Mouse (Mus musculus): ENCODE measurements around the gene Pitpnm3. TPM values are rescaled to one million over a fixed set of nuclear protein-coding genes. Genes with fewer than 3 reads are reported as not detected.

The Pitpnm3 gene
- polyA plus RNA-seq, 1 experiment from 2014 or later = 0.60 TPM

GRCm38 (mm10) chr11:72155981-72156428 lies 20.4 kb upstream of the Pitpnm3 start:
- Histone ChIP-seq H3K36me3 (peaks cover 64% of the 10 kb centered on the region), H3K9me3 (no peaks in the 10 kb centered on the region), H3K4me3 (no peak overlapping the region), H3K27me3 (replicated peaks) (no peaks in the 10 kb centered on the region), H3K4me1 (no peaks in the 10 kb centered on the region), H3K27ac (no peak overlapping the region), H3K4me2 (replicated peaks) (no peak overlapping the region), H3K9ac (no peak overlapping the region)
- 88% methylated on average over 4 of the region's 4 CpGs for WGBS
- no peak for ATAC-seq (ENCODE audit: low FRiP score, low read depth)

DNA sequence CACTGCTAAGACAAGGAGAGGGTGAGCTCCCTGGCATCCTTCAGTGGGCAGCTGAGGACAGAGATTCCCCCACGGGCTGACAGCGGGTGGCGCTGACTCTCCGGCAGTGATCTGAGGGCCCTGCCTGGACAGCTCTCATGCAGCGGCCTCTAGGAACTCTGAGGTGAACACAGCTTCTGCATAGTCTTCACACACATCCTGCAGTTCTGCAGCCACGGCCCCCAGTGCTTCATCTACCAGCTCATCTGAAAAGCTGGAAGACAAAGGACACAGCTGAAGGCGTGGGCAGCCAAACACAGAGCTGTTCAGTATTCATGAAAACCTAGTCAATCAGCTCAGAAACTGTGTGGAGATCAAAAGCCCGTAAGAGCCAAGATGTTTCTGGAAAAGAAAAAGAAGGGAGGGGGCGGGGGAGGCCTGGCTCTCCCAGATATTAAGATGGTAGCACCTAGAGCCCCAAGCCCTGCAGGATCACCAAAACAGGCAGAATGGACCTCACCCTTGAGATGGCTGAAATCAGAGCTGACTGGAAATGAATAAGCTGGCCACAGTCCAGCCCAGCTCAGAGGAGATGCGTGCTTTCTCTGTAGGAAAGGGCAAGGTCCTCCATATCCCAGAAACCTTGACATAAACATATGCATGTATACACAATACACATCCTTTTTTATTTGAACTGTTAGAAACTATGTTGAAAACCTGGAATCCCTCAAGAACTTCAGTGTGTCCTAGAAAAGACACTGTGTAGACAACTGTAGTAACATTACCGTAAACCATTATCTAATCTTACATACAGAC lies 19.8 kb upstream of the Pitpnm3 start:
- H3K36me3 ChIP-seq = peaks cover 62% of the 10 kb centered on the region
- no peak overlapping the region for H3K27ac ChIP-seq
- WGBS = 75% methylated on average over 11 of the region's 11 CpGs
- no peak overlapping the region for H3K4me3 ChIP-seq
- no peaks in the 10 kb centered on the region for H3K27me3 ChIP-seq (replicated peaks)
- H3K4me1 ChIP-seq = no peaks in the 10 kb centered on the region
- ATAC-seq (ENCODE audit: low FRiP score, low read depth) = no peak
- no peak overlapping the region for H3K4me2 ChIP-seq (replicated peaks)
- no peaks in the 10 kb centered on the region for H3K9me3 ChIP-seq
- 0 out of 2 replicates have a peak overlapping the region, but pooled peaks have one; percentile 8 for H3K9ac ChIP-seq

GRCm38 (mm10) chr11:72153122-72153862 lies 17.7 kb upstream of the Pitpnm3 start:
- Histone ChIP-seq H3K9ac (no peak overlapping the region), H3K36me3 (peaks cover 47% of the 10 kb centered on the region), H3K9me3 (no peaks in the 10 kb centered on the region), H3K4me1 (0 out of 2 replicates have a peak, but pooled peaks cover 2% of the 10 kb centered on the region), H3K27ac (no peak overlapping the region), H3K4me3 (no peak overlapping the region), H3K4me2 (replicated peaks) (no peak overlapping the region), H3K27me3 (replicated peaks) (no peaks in the 10 kb centered on the region)
- WGBS = 80% methylated on average over 12 of the region's 12 CpGs
- ATAC-seq (ENCODE audit: low FRiP score, low read depth) = no peak

DNA sequence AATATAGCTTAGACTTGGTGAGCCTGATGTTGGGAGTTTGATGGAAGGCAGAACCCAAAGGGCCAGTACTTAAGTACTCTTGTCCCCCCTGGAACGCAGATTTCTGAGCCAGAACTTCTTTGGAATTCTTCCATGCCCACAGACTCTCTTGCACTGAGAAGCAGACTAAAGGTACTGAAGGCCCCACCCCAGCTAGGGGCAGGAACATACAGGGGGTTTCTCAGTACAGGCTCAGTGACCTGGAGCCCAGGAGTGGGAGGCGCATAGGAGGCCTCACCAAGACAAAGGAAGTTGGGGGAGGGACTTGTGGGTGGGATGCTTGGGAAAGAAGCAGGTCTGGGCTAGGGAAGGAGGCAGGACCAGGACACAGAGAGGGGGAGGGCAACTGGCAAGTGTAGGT lies 15.5 kb upstream of the Pitpnm3 start:
- no peak overlapping the region for H3K4me3 ChIP-seq
- no peak for ATAC-seq (ENCODE audit: low FRiP score, low read depth)

GRCm38 (mm10) chr11:72147910-72148309 lies 12.3 kb upstream of the Pitpnm3 start:
- Histone ChIP-seq H3K4me1 (peaks cover 4% of the 10 kb centered on the region), H3K4me3 (no peak overlapping the region), H3K36me3 (peaks cover 2% of the 10 kb centered on the region; the same call in 1 of the 2 replicates), H3K27me3 (replicated peaks) (no peaks in the 10 kb centered on the region), H3K4me2 (replicated peaks) (no peak overlapping the region), H3K9me3 (no peaks in the 10 kb centered on the region), H3K9ac (no peak overlapping the region), H3K27ac (no peak overlapping the region)
- 0 out of 2 replicates have a peak, but pooled peaks have one; percentile 33 for ATAC-seq (ENCODE audit: low FRiP score, low read depth)
- 11% methylated on average over 3 of the region's 3 CpGs for WGBS

More for the DNA sequence above, 15.5 kb upstream of the Pitpnm3 start:
- Histone ChIP-seq H3K4me1 (0 out of 2 replicates have a peak, but pooled peaks cover 2% of the 10 kb centered on the region), H3K27me3 (replicated peaks) (no peaks in the 10 kb centered on the region), H3K4me2 (replicated peaks) (no peak overlapping the region), H3K9ac (no peak overlapping the region), H3K36me3 (peaks cover 27% of the 10 kb centered on the region), H3K9me3 (no peaks in the 10 kb centered on the region), H3K27ac (no peak overlapping the region)
- 54% methylated on average over 2 of the region's 2 CpGs for WGBS

DNA sequence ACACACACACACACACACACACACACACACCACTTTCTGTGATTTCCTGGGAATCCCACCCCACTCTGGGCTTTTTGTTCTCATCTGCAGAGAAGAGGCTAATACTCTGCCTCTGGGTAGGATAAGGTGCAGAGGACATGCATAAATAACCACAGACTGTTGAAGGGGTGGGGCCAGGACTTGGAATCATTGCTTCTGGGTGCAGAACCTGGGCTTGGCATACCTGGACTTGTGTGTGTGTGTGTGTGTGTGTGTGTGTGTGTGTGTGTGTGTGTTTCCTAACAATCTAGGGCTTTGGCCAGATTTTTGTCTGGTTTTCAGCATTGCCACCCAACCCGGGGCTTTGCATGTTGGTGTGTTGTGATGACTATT lies 10.3 kb upstream of the Pitpnm3 start:
- H3K27me3 ChIP-seq (replicated peaks) = no peaks in the 10 kb centered on the region
- H3K36me3 ChIP-seq = no peaks in the 10 kb centered on the region
- WGBS = 100% methylated on average over 1 of the region's 1 CpGs
- no peak for ATAC-seq (ENCODE audit: low FRiP score, low read depth)
- H3K9ac ChIP-seq = no peak overlapping the region
- H3K4me2 ChIP-seq (replicated peaks) = no peak overlapping the region
- no peaks in the 10 kb centered on the region for H3K9me3 ChIP-seq
- H3K4me3 ChIP-seq = no peak overlapping the region
- no peak overlapping the region for H3K27ac ChIP-seq
- H3K4me1 ChIP-seq = peaks cover 7% of the 10 kb centered on the region

- Histone ChIP-seq H3K36me3 (no peaks in the 10 kb centered on the region), H3K27ac (no peak overlapping the region), H3K9ac (no peak overlapping the region), H3K9me3 (no peaks in the 10 kb centered on the region), H3K4me1 (peaks cover 7% of the 10 kb centered on the region), H3K4me3 (no peak overlapping the region), H3K27me3 (replicated peaks) (no peaks in the 10 kb centered on the region), H3K4me2 (replicated peaks) (no peak overlapping the region)
- no peak for ATAC-seq (ENCODE audit: low FRiP score, low read depth)
- WGBS = 22% methylated on average over 2 of the region's 2 CpGs
These were observed 9.8 kb upstream of the Pitpnm3 start for GRCm38 (mm10) chr11:72145182-72145876.

- ATAC-seq (ENCODE audit: low FRiP score, low read depth) = no peak
- no peak overlapping the region for H3K4me2 ChIP-seq (replicated peaks)
- H3K27me3 ChIP-seq (replicated peaks) = 0 out of 2 replicates have a peak, but pooled peaks cover 3% of the 10 kb centered on the region
- H3K4me1 ChIP-seq = peaks cover 4% of the 10 kb centered on the region
- 45% methylated on average over 10 of the region's 10 CpGs for WGBS
- no peak overlapping the region for H3K27ac ChIP-seq
- H3K36me3 ChIP-seq = no peaks in the 10 kb centered on the region
- H3K4me3 ChIP-seq = no peak overlapping the region
- no peaks in the 10 kb centered on the region for H3K9me3 ChIP-seq
- no peak overlapping the region for H3K9ac ChIP-seq
These were observed 7.3 kb upstream of the Pitpnm3 start for GRCm38 (mm10) chr11:72142889-72143288.

GRCm38 (mm10) chr11:72140198-72140597 lies 4.6 kb upstream of the Pitpnm3 start:
- Histone ChIP-seq H3K4me1 (peaks cover 16% of the 10 kb centered on the region), H3K27ac (no peak overlapping the region), H3K36me3 (no peaks in the 10 kb centered on the region), H3K9ac (no peak overlapping the region), H3K4me2 (replicated peaks) (no peak overlapping the region), H3K27me3 (replicated peaks) (peaks cover 27% of the 10 kb centered on the region), H3K4me3 (no peak overlapping the region), H3K9me3 (no peaks in the 10 kb centered on the region)
- ATAC-seq (ENCODE audit: low FRiP score, low read depth) = no peak
- 58% methylated on average over 6 of the region's 6 CpGs for WGBS

DNA sequence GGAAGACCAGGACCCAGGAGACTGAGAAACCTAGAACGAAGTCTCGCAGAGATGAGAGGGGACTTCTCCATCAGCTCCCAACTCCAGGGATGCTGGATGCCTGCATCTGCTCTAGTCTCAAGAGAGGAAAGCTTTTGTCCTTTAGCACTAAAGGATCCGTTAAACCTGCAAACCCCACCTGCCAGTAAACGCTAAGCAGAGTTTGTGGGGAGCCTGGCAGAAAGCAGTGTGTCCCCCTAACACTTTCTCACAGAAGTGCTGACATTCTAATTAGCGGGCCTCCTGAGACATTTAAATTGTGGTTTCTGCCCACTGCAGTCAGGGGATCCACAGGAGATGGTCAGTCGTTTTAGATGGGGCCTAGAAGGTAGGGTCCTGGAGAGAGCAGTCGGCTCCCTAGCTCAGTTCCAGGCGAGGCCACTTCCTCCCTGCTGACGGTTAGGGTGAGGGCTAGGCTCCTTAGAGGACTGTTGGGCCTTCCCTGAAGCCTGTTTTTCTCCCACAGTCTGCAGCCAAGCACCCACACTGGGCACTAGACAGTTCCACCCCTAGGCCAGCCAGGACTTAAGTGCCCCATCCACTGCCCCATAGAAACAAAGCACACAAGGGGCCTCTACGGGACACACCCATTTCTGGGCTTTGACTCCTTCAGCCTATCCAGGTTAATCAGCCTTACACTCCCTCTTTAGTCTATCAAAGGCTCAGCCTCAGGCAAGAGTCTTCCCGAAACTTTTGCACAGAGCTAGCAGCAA lies 829 bp upstream of the Pitpnm3 start:
- peaks cover 17% of the 10 kb centered on the region for H3K4me1 ChIP-seq
- H3K36me3 ChIP-seq = no peaks in the 10 kb centered on the region
- no peaks in the 10 kb centered on the region for H3K9me3 ChIP-seq
- peaks cover 61% of the 10 kb centered on the region for H3K27me3 ChIP-seq (replicated peaks)
- H3K4me3 ChIP-seq = peak overlapping the region; percentile 70; the same call in 1 of the 2 replicates
- ATAC-seq (ENCODE audit: low FRiP score, low read depth) = no peak
- H3K27ac ChIP-seq = no peak overlapping the region
- H3K4me2 ChIP-seq (replicated peaks) = peak overlapping the region; percentile 99
- H3K9ac ChIP-seq = peak overlapping the region; percentile 77; the same call in 1 of the 2 replicates
- WGBS = 18% methylated on average over 11 of the region's 11 CpGs

- Histone ChIP-seq H3K9me3 (no peaks in the 10 kb centered on the region), H3K27me3 (replicated peaks) (peaks cover 61% of the 10 kb centered on the region), H3K4me3 (peak overlapping the region; percentile 70), H3K27ac (no peak overlapping the region), H3K4me2 (replicated peaks) (peak overlapping the region; percentile 99), H3K36me3 (no peaks in the 10 kb centered on the region), H3K9ac (peak overlapping the region; percentile 77), H3K4me1 (peaks cover 22% of the 10 kb centered on the region)
- 15% methylated on average over 24 of the region's 24 CpGs for whole genome bisulfite sequencing
- ATAC-seq (ENCODE audit: low FRiP score, low read depth) = peak; percentile 49
These were observed 819 bp downstream of the Pitpnm3 start for GRCm38 (mm10) chr11:72134536-72135382.

Data from neural tube, embryonic 12.5 days (tissue).